Mouse (Mus musculus): ENCODE measurements around the gene Smad9. TPM values are rescaled to one million over a fixed set of nuclear protein-coding genes. Genes with fewer than 3 reads are reported as not detected.

Gene Smad9
- polyA plus RNA-seq, 1 experiment from 2014 or later: 0.44 TPM

GRCm38 (mm10) chr3:54832491-54832890 lies 77.1 kb downstream of the Smad9 start:
- H3K4me2 ChIP-seq (replicated peaks): no peak overlapping the region
- no peaks in the 10 kb centered on the region for H3K9me3 ChIP-seq
- H3K4me1 ChIP-seq: no peaks in the 10 kb centered on the region
- no peak for ATAC-seq (ENCODE audit: low FRiP score, low read depth)
- 94% methylated on average over 3 of the region's 3 CpGs for WGBS
- H3K4me3 ChIP-seq: no peak overlapping the region
- H3K36me3 ChIP-seq: no peaks in the 10 kb centered on the region
- H3K9ac ChIP-seq: no peak overlapping the region
- no peaks in the 10 kb centered on the region for H3K27me3 ChIP-seq (replicated peaks)
- no peak overlapping the region for H3K27ac ChIP-seq

DNA sequence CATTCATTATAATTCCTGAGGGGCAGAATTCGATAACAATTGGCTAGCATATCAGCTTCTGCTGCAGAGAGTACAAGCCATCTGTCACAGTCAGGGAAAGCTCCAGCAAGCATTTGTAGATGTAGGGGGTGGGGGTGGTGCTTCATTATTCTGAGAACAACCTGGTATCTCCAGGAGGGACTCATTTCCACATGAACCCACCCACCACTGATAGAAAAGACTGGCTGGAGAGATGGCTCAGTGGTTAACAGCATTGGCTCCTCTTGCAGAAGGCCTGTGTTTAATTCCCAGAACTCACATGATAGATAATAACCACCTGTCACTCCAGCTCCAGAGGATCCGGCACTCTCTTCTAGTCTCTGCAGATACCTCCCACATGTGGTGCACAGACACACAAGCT lies 80.0 kb downstream of the Smad9 start:
- no peak for ATAC-seq (ENCODE audit: low FRiP score, low read depth)
- Histone ChIP-seq H3K36me3 (no peaks in the 10 kb centered on the region), H3K9ac (no peak overlapping the region), H3K4me2 (replicated peaks) (no peak overlapping the region), H3K4me3 (no peak overlapping the region), H3K27me3 (replicated peaks) (no peaks in the 10 kb centered on the region), H3K9me3 (no peaks in the 10 kb centered on the region), H3K27ac (no peak overlapping the region), H3K4me1 (no peaks in the 10 kb centered on the region)
- 64% methylated on average over 2 of the region's 2 CpGs for WGBS

Other genes starting within 250 kb of the Smad9 start
- 97.0 and 104 TPM in 2 replicates for gene Supt20, start 62.8 kb upstream of the Smad9 start, polyA plus RNA-seq (2016; fragmentation: Nextera tagmentation; extraction: Ambion mirVana)
- 1.1 TPM in 1 of 2 replicates, not detected in the other for gene Gm21958, start 41.2 kb upstream of the Smad9 start, polyA plus RNA-seq (2016; fragmentation: Nextera tagmentation; extraction: Ambion mirVana)
- gene Exosc8, start 20.2 kb upstream of the Smad9 start, polyA plus RNA-seq (2016; fragmentation: Nextera tagmentation; extraction: Ambion mirVana): 96.2 and 98.1 TPM in 2 replicates
- gene Alg5, start 20.0 kb upstream of the Smad9 start, polyA plus RNA-seq (2016; fragmentation: Nextera tagmentation; extraction: Ambion mirVana): 44.2 and 45.5 TPM in 2 replicates
- gene Rfxap, start 52.2 kb downstream of the Smad9 start, polyA plus RNA-seq (2016; fragmentation: Nextera tagmentation; extraction: Ambion mirVana): 59.7 and 67.0 TPM in 2 replicates
- gene Sertm1, start 160.3 kb downstream of the Smad9 start, polyA plus RNA-seq (2016; fragmentation: Nextera tagmentation; extraction: Ambion mirVana): 0.17 and 0.28 TPM in 2 replicates